Mouse (Mus musculus): ENCODE measurements around the gene Gm5148.

DNA sequence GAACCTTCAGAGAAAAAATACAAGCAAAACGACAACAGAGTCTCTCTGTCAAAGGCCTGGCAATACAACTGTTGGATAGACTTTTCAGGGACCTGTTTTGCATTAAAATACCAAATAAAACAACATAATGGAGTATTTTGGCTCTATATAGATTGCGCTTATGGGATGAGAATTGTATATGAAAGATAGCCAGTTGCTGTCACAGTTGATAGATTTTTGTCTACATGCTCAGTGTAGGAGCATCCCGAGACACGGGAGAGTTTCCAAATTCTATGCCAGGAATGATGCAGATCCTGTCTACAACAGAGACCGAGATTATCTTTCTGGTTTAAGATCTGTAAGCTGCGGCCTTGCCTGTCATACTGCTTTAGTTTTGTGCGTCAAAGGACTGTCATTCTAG, 15.7 kb upstream of the Gm5148 start:
- no peak for TF ChIP-seq CTCF (IDR thresholded peaks at IDR 0.05)
- no peak for TF ChIP-seq EP300 (IDR thresholded peaks at IDR 0.05)

All from lung, postnatal 0 days (tissue).